Mouse (Mus musculus): ENCODE measurements at regions not wholly inside any gene's neighbourhood (a gene's known extent, or its start where the extent isn't known, plus 50 kb on each side); places are given as distances from the start of the nearest gene placed in this dataset.

DNA sequence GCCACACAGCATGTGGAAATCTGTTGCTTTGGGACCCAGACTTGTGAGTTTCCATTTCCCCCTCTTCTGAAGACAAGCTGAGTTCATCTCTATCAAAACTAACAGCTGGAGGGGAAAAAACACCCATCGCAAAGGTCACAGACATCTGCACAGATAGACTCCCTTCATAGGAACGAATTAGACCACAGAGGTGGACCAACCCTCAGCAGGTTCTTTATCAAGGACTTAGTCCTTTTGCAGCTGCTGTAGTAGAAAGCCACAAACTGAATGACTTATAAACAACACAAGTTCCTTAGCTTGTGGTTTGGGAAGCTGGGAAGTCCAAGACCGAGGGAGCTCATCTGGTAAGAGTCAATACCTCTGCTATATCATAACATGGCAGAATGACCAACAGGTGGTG, 54.7 kb upstream of the Spdye4c start:
- 68% methylated on average over 3 of the region's 3 CpGs for WGBS
- no peaks in the 10 kb centered on the region for H3K27me3 ChIP-seq (ENCODE audit: control insufficient read depth, insufficient read depth, low read length)
- no peaks in the 10 kb centered on the region for H3K4me1 ChIP-seq (replicated peaks; ENCODE audit: control insufficient read depth, insufficient read depth, low read length)
- H3K4me3 ChIP-seq (ENCODE audit: control insufficient read depth, insufficient read depth, low read length), result no peak overlapping the region
- TF ChIP-seq CTCF (IDR thresholded peaks at IDR 0.05; ENCODE audit: borderline replicate concordance, control insufficient read depth, extremely low read depth, insufficient read depth, low read length, poor library complexity) (no peak), POLR2A (IDR thresholded peaks at IDR 0.05; ENCODE audit: control insufficient read depth, extremely low read depth, insufficient read depth, low read length, poor library complexity) (no peak)
- H3K36me3 ChIP-seq (ENCODE audit: control insufficient read depth, insufficient read depth, low read length), result no peaks in the 10 kb centered on the region
- no peak overlapping the region for H3K27ac ChIP-seq (ENCODE audit: control insufficient read depth, insufficient read depth, low read length)
- no peak for DNase-seq

DNA sequence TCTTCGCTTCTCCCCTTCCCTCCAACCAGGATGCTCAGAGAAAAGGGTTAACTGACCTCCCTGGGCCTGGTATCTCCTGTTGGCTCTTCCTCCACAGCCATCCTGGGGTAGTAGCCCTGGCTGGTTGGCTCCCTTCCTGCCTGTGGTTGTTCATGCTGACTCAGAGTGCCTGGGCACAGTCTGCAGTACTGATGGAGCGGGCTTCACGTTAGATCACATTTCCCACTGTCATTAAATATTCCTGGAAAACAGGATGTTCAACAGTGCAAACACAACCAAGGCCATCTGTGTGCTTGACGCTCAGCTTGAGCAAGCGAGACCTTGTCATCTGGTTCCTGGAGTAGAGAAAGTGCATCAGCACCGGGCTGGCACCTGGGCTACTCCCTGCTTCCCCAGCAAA, 53.6 kb upstream of the Spdye4c start:
- Histone ChIP-seq H3K4me3 (ENCODE audit: control insufficient read depth, insufficient read depth, low read length) (no peak overlapping the region), H3K36me3 (ENCODE audit: control insufficient read depth, insufficient read depth, low read length) (no peaks in the 10 kb centered on the region)
- TF ChIP-seq CTCF (IDR thresholded peaks at IDR 0.05; ENCODE audit: borderline replicate concordance, control insufficient read depth, extremely low read depth, insufficient read depth, low read length, poor library complexity) (no peak), POLR2A (IDR thresholded peaks at IDR 0.05; ENCODE audit: control insufficient read depth, extremely low read depth, insufficient read depth, low read length, poor library complexity) (no peak)

DNA sequence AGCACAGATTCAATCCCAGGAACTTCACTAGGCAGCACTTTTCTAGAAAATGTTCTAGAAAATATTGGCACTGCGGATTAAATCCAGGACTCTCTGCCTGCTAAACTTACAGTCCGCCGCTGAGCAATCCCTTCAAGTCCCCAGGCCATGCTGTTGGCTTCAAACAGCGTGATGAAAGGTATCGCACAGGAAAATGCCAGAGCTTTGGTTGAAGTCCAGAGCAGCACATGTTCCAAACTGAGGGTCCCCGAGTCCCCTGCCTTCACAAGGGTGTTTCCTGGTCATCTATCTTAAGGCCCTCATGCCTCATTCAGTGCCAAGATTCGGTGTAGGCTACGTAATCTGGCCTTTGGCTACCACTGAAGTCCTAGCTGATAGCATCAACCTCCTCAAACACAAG, 52.3 kb upstream of the Spdye4c start:
- Histone ChIP-seq H3K4me3 (ENCODE audit: control insufficient read depth, insufficient read depth, low read length) (no peak overlapping the region), H3K4me1 (replicated peaks; ENCODE audit: control insufficient read depth, insufficient read depth, low read length) (peaks cover 4% of the 10 kb centered on the region), H3K36me3 (ENCODE audit: control insufficient read depth, insufficient read depth, low read length) (no peaks in the 10 kb centered on the region), H3K27me3 (ENCODE audit: control insufficient read depth, insufficient read depth, low read length) (no peaks in the 10 kb centered on the region), H3K27ac (ENCODE audit: control insufficient read depth, insufficient read depth, low read length) (no peak overlapping the region)
- TF ChIP-seq POLR2A (IDR thresholded peaks at IDR 0.05; ENCODE audit: control insufficient read depth, extremely low read depth, insufficient read depth, low read length, poor library complexity) (no peak), CTCF (IDR thresholded peaks at IDR 0.05; ENCODE audit: borderline replicate concordance, control insufficient read depth, extremely low read depth, insufficient read depth, low read length, poor library complexity) (no peak)
- 95% methylated on average over 8 of the region's 8 CpGs for WGBS
- no peak for DNase-seq

More for the DNA sequence above, 53.6 kb upstream of the Spdye4c start:
- H3K27ac ChIP-seq (ENCODE audit: control insufficient read depth, insufficient read depth, low read length), result no peak overlapping the region
- H3K27me3 ChIP-seq (ENCODE audit: control insufficient read depth, insufficient read depth, low read length), result no peaks in the 10 kb centered on the region
- no peaks in the 10 kb centered on the region for H3K4me1 ChIP-seq (replicated peaks; ENCODE audit: control insufficient read depth, insufficient read depth, low read length)
- DNase-seq, result no peak
- 65% methylated on average over 6 of the region's 6 CpGs for WGBS
